Mouse (Mus musculus) brain, adult 2 months (tissue): ENCODE measurements around the gene Fcgr2b.
A peak's percentile ranks its signal among the peaks of the same experiment; 100 is the strongest.
"Not testable (repeated sequence)": the region's sequence is repeated elsewhere in the genome, so short reads cannot be mapped to it uniquely, and the experiment has no call there.

Experiments used
- DNase-seq: peaks from one replicate; pipeline ENCODE4 v3.0.0; 2011; ENCODE audit warnings: low read depth, low spot score

Fcgr2b gene

DNA sequence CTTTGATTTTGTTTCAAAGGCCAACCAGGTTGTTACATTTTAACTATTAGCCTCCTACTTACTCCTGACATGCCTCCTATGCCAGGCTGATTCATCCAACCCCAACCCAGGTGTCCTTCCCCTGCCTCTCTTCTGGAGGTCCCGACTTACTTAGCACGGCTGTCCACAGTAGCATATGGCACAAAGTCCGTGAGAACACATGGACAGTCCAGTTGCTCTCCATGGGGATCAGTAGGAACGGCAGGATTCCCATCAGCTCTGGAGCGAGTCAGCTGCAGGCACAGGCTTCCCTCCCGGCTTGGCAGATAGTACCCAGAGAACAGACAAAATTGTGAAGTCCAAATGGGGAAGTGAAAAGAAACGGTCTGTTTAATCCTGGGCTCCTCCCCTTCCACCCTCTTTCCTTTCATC is 591 bp downstream of the Fcgr2b start:
- peak; percentile 30 for DNase-seq

DNA sequence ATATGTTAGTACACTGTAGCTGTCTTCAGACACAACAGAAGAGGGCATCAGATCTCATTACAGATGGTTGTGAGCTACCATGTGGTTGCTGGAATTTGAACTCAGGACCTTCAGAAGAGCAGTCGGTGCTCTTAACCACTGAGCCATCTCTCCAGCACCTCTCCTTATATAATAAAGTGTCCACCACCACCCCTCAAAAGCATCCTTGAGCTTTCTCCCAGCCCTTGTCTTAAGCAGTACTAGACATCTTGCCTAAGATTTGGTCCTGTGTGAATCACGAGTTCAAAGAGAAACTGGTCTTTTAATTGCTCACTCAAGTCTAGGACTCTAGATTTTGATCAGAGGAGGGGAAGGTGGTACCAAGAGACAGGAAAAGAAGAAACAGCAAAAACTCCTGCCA is 997 bp downstream of the Fcgr2b start:
- DNase-seq: not testable (repeated sequence)

DNA sequence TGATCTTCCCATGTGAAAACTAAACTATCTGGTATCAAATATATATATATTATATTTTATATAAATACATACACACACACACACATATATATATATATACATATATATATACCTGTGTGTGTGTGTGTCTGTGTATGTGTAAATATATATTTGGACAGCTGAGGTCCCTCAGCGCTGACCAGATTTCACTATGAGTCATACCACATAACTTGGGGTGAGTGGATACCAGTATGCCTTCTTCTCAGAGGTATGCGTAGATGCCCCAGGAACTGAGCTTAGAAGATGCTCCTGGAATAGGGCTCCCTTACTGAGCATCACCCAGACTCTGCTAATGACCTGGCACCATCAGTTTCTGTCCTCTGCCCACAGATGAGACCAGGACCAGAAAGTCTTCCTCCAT is 1.6 kb downstream of the Fcgr2b start:
- no peak for DNase-seq

DNA sequence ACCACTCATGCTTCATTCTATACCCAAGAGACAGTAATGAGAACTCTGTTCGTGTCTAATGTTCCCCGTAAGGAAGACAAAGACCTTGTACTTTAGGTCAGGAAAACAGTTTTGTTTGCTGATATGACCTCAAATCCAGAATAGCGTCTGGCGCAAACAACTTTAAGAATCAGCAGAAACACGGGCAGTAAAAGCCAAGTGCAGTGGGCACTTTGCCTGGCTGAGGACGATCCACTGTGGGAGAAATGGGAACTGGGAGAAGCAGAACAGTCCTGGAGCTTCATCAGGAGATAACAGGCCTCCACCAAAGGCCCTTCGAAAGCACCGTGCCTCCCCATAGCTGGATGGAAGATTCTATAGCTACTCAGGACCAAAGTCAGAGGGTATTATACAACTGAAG is 2.2 kb downstream of the Fcgr2b start:
- DNase-seq: no peak

DNA sequence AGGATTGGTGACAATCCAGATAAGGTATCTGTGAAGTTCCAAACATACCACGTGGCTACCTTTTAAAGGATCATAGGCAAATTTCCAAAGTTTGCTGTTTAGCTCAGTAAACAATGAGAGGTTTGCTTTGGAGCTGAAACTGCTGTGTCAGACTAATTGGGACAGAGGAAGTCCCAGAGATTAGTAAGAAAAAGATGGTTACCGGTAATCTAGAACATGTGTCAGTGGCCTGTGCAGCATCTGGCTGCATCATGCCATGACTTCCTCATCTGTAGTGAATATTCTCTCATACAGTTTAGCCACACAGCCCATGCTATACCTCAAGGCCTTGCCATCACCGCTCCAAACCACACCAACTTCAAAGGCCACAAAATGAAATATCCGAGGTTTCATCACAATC is 3.4 kb downstream of the Fcgr2b start:
- DNase-seq: no peak

DNA sequence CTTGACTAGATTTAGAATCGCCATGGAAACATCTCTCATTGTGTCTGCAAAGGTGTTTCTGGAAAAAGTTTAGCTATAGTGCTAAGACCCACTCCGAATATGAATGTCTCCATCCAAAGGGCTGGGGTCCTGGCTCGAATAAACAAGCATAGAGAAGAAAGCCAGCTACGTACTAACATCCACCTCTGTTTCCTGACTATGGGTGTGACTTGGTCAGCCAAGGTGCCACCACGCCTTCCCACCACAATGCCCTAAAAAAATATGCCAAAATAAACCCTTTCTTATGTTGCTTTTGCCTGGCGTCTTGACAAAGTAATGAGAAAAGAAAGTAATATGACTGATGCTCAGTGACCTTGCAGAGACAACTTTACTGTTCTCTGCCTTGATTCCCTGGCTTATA is 3.9 kb downstream of the Fcgr2b start:
- no peak for DNase-seq

DNA sequence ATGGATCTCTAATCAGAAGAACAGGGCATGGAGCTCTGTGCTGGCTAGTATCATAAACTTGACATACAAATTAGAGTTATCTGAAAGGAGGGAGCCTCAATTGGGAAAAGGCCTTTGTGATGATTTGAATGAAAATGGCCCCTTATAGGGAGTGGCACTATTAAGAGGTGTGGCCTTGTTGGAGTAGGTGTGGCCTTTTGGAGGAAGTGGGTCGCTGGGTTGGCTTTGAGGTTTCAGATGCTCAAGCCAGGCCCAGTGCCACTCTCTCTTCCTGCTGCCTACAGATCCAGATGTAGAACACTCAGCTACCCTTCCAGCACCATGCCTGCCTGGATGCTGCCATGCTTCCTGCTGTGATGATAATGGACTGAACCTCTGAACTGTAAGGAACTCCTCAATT is 7.8 kb downstream of the Fcgr2b start:
- no peak for DNase-seq

DNA sequence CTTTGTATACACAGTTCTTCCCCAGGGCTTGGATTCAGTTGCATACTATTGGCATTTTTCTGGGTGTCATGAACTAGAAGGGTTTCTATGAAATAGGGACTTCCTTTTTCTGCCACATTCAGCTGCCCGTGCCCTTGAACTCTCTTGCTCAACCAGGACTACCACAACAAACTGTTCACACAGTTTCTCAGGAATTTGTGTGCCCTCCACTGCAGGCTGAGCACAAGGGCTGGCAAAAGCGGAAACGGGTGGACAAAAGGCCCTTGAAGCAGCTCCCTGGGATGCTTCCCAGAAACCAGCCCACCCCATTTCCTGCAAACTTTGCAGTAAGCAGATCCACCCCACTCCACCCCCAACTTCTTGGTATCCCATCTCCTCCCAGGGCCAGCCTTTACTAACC is 8.8 kb downstream of the Fcgr2b start:
- DNase-seq: no peak

DNA sequence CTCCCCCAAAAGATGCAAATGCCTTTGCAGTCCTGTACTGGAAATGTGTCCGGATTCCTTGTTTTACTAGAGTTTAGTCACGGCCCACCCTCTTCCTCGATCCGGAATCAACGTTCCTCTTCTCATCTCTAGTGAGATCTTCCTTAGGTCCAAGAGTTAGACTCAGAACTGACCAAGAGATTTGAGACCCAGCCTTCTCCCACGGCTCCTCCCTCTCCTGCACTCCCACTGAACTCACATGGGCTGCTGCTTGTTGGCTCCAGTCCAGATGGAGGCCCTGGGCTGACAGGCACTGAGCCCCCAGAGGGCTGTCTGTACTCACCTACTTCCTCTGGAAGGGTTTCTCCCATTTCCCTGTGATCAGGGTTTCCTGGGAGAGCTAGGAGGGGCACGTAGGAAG is 13.3 kb downstream of the Fcgr2b start:
- no peak for DNase-seq

DNA sequence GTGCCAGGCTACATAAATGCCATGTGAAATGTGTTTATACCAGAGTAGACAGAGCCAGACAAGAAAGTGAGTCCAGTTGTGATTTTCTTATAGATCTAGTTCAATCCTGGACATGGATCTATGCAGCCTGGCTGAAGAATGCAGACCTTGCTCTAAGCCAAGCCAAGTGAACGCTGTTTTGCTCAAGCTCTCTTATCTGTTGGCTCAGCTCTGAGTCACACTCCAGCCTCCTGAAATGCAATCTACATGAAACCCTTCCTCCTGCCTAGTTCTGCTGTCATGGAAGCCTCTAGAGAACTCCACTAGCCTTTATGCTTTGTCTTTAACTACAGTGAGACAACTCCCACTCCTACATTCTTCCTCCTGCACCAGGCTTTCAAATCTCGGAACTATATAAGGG is 14.0 kb downstream of the Fcgr2b start:
- peak; percentile 4 for DNase-seq

DNA sequence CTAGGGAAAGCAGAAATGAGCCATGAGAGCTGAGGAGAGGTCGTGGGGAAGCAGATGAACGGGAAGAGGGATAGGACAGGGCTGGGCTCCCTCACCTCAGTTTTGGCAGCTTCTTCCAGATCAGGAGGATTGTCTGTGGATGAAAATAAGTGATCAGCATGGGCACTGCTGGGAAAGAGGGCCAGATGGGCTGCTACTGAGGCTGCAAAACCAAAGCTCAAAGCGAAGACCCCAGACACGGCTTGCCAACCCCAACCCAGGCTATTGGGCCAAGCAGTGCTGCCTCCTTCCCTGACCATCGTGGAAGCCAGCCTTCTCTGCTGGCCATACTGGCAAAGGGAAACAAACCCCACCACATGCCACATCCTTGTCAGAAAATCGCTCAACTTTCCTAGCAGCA is 15.2 kb downstream of the Fcgr2b start:
- no peak for DNase-seq

DNA sequence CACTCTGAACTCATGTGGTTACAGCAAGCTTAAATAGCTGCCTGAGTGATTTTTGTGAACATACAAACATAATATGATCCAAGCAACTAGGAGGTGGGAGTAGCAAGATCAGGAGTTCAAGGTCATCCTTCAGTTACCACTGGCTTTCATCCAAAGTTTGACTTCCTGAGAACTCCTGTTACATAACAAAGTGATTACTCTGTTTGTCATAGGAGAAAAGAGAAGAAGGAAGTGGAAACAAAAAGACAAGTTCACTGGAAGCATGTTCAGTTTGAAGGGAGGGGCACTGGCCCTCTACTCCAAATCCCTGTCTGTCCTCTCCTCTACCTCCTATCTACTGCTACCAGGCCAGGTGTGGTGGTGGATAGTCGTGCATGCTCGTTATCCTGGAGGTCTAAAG is 16.6 kb downstream of the Fcgr2b start:
- no peak for DNase-seq

DNA sequence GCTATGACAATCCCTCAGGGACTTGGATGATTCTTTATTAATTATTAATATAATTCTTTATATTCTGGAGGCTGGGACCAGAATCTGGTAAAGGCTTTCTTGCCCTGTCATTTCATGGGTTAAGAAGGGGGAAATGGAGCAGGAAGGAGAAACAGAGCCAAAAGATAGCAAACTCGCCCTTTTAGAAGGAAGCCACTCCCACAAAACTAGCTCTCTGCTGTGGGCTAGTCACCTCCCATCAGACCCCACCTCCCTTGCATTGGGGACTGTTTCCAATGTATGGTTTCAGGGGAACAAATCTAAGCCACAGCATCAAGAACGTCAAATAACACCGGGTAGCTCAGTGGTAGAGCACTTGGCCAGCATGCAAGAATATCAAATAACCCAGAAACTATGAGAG is 18.1 kb downstream of the Fcgr2b start:
- no peak for DNase-seq

DNA sequence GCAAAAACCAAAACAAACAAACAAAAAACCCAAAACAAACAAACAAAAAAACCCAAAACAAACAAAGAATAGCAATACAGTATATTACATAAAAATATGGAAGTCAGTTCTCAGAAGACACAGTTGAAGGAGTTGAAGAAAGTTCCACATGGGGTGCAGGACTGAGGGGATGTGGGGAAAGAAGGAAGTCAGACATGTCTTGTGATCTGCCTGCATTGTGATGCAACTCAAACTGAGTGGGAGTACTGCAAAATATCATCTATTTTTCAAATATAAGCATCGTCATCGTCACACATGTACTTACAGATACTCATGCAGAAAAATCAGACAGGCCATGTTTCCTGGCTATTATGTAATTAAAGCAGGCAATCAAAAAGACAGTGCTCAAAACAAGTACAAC is 23.2 kb downstream of the Fcgr2b start:
- no peak for DNase-seq

DNA sequence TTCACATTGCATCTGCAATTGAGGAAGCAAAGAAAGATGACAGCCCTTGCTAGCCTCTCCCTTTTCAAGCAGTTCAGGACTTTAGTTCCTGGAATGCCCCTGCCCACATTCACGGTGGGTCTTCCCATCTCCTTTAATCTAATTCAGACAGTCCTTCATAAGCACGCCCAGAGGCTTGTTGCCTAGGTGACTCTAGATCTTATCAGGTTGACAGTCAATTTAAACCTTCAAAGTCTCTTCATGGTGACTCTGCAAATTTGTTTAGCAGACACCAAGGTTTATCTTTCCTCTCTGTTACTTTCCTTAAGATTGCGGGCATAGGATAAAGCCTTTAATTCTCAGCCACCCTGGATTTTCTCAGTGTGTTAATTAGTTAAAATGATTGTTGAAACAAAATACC is 25.6 kb downstream of the Fcgr2b start:
- no peak for DNase-seq

DNA sequence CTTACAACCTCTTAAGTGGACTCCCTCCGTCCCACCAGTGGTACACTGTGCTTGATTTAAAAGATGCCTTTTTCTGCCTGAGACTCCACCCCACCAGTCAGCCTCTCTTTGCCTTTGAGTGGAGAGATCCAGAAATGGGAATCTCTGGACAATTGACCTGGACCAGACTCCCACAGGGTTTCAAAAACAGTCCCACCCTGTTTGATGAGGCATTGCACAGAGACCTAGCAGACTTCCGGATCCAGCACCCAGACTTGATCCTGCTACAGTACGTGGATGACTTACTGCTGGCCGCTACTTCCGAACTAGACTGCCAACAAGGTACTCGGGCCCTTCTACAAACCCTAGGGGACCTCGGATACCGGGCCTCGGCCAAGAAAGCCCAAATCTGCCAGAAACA is 31.4 kb downstream of the Fcgr2b start:
- DNase-seq: not testable (repeated sequence)

DNA sequence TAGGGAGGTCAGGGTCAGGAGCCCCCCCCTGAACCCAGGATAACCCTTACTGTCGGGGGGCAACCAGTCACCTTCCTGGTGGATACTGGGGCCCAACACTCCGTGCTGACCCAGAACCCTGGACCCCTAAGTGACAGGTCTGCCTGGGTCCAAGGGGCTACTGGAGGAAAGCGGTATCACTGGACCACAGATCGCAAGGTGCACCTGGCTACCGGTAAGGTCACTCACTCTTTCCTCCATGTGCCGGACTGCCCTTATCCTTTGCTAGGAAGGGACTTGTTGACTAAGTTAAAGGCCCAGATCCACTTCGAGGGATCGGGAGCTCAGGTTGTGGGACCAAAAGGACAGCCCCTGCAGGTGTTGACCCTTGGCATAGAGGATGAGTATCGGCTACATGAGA is 32.2 kb downstream of the Fcgr2b start:
- not testable (repeated sequence) for DNase-seq

DNA sequence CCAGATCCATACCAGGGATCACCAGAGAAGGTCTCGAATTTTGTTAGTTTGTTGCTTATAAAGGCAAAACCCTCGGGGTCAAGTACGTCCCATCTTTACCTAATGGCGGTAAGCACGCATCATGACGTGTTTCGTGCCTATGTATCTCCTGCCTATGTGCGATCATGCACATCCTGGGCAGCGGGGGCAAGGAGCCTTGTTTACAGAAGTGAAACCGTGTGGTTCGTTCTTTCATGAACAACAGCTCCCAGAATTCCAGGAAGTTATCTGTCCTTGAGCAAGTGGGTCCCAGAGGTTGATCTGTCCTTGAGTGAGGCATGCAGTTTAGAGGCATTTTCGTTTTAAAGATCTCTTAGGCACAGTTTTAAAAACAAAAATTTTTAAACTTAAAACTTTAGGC is 37.1 kb downstream of the Fcgr2b start:
- DNase-seq: peak; percentile 7

DNA sequence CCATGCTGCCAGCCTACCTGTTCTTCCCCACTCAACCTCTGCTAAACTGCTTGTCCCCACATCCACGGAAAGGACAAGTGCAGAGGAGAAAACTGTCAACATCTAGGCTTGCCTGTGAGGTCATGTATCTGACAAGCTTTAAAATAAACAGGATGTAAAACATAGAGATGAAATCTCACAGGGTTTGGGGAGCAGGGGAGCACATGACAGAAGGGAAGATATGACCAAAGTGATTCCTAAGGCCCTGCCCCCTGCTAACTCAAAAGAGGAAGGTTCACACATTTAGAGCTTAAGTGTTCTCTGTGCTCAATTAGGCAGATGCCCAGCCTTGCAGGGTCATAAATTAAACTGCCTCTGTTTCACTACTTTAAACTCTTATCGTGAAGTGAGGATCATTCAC is 42.0 kb downstream of the Fcgr2b start:
- DNase-seq: no peak

DNA sequence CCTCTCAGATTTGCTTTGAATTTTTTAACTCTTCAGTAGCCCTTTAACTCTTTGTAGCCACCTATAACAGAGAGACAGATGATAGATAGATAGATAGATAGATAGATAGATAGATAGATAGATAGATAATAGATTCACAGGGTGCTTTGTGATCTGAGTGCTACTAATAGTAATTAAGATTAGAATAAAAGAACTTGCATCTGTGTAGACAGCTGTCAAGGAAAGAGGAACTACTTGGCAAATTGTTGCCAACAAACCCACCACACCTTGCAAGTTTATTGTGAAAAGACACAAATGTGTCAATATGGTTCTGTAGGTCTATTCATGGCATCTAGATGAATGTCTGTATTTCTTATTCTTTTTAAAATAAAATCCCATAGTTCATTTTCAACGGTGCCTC is 42.4 kb downstream of the Fcgr2b start:
- no peak for DNase-seq

DNA sequence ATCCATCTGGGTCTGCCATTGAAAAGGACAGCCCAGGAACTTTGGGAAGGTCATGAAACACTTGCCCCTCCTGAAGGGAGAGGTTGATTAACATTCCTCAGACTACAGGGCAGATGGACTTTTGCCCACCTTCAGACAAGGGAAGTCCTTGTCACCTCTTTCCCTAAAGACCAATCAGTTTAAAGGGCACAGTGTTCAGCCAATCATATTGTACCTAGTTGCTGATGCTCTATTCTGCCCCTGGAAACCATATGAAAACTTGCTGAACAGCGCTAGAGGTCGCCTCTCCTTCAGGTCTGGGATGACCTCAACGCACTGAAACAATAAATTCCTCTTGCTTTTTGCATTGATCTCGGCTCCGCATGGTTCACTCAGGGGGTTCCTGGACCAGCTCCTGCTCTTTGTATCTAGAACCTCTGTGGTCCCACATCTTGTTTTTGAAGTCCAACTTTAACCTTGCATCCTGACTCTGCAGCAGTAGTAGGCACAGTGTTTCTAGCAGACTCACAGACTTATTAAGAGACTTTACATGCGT is 42.9 kb downstream of the Fcgr2b start:
- no peak for DNase-seq

DNA sequence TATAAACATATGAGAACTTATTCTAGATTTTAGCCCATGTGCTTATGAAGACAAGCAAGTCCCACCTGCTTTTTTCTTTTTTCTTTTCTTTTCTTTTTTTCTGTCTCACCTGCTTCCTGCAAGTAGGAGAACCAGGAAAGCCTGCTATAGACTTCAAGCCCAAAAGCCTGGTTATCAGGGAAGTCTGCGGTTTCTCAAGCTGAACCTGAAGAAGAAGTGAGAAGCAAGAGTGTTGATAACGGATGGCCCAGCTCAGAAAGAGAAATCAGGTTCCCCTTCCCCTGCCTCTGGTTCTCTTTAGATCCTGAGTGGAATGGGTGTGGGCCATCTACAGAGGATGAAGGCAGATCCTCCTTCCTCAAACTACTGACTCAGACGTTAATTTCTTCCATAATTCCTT is 44.3 kb downstream of the Fcgr2b start:
- peak; percentile 8 for DNase-seq

DNA sequence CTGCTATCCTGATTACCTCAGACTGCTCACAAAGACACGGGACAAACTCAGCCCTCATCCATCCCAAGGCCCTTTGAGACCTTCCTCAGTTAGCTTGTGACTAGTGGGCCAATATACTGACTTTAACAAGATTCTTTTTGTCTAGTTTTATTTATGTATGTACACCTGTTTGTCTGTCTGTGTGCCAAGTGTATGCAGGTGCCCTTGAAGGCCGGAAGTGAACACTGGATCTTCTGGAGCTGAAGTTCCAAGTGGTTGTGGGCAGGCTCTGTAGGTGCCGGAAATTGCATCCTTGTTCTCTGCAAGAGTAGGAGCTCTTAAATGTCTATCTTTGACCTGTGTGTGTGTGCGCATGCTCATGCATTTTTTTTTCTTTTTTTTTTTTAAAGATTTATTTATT is 47.1 kb downstream of the Fcgr2b start:
- DNase-seq: no peak

DNA sequence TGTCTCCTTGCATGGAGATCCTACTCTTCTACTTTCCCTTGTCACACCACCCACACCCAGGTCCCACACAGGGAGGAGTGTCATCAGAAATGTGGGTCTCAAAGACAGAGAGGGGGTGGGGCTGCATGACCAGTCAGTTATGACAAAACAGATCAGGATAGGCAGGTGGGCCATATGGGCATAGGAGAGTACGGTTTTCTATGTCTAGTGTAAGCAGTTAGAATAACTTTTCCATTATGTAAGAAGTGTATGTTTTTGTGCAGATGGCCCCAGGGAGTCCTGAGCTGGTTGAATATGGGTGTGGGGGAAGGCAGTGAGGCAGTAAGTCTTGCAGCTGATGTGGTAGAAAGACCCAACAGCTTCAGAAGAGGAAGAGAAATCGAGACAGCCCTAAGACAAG is 47.9 kb downstream of the Fcgr2b start:
- DNase-seq: no peak

DNA sequence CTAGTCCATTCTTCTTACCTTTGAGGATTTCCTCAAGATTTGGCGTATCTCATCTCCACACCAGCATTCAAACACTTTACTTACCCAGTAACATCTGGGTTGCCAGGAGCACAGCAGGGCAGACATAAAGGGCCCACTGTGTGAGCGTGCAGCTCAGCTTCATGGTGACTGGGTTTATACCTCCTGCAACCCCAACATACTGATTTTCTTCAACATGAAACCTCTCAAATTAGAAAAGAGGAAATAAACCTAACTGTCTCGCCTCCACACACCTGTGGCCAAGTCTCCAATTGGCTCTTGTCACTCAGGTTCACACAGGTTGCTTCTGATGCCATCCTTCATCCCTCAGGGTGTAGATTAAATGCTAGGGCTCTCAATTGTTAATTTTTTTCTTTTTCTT is 49.0 kb downstream of the Fcgr2b start, which contains the start of gene Fcrla:
Gene Fcrla (minus strand): TSS at position 206 of the 400 bp plus-strand sequence.
- DNase-seq: no peak
